Mouse (Mus musculus): Measurements from ENCODE around the gene Ccdc88b.

- TF ChIP-seq POLR2A (IDR thresholded peaks at IDR 0.05; ENCODE audit: borderline replicate concordance, insufficient read depth, low read length) (no peak), CTCF (IDR thresholded peaks at IDR 0.05; ENCODE audit: borderline replicate concordance, insufficient read depth, low read depth, low read length) (no peak)
Observed at GRCm38 (mm10) chr19:6905498-6906159, 47.6 kb upstream of the Ccdc88b start.
